Mouse (Mus musculus) mature B cell (primary cell): Measurements from ENCODE around the gene BC107364.
"Not testable (repeated sequence)": the region's sequence is repeated elsewhere in the genome, so short reads cannot be mapped to it uniquely, and the experiment has no call there.

Experiments used
- in situ Hi-C: fragments of 300-500 bp; cut with MboI; formaldehyde crosslinking; loops from 2 replicates; pipeline ENCODE4 v1.14.3; 2019

BC107364 gene

GRCm38 (mm10) chr3:96486064-96486827 is 34.1 kb upstream of the BC107364 start:
- in situ Hi-C loops = not testable (repeated sequence)

- in situ Hi-C loops = no loop called here
These were observed 33.3 kb upstream of the BC107364 start for GRCm38 (mm10) chr3:96485361-96485760.

- in situ Hi-C loops = no loop called here
These were observed 32.8 kb upstream of the BC107364 start for GRCm38 (mm10) chr3:96484921-96485320.

- in situ Hi-C loops = no loop called here
These were observed 31.8 kb upstream of the BC107364 start for GRCm38 (mm10) chr3:96483946-96484345.

- in situ Hi-C loops = not testable (repeated sequence)
These were observed 30.9 kb upstream of the BC107364 start for GRCm38 (mm10) chr3:96483044-96483443.

- in situ Hi-C loops = no loop called here
These were observed 30.3 kb upstream of the BC107364 start for GRCm38 (mm10) chr3:96482451-96482850.

- in situ Hi-C loops = no loop called here
These were observed 29.8 kb upstream of the BC107364 start for GRCm38 (mm10) chr3:96481856-96482255.

GRCm38 (mm10) chr3:96480684-96481270 is 28.7 kb upstream of the BC107364 start:
- in situ Hi-C loops = no loop called here

- in situ Hi-C loops = no loop called here
These were observed 27.1 kb upstream of the BC107364 start for GRCm38 (mm10) chr3:96479249-96479648.

- in situ Hi-C loops = no loop called here
These were observed 25.5 kb upstream of the BC107364 start for GRCm38 (mm10) chr3:96477558-96477957.

GRCm38 (mm10) chr3:96477084-96477483 is 25.0 kb upstream of the BC107364 start:
- in situ Hi-C loops = no loop called here

GRCm38 (mm10) chr3:96474909-96475655 is 23.0 kb upstream of the BC107364 start:
- in situ Hi-C loops = no loop called here

- in situ Hi-C loops = not testable (repeated sequence)
These were observed 21.4 kb upstream of the BC107364 start for GRCm38 (mm10) chr3:96473556-96473955.

- in situ Hi-C loops = no loop called here
These were observed 20.0 kb upstream of the BC107364 start for GRCm38 (mm10) chr3:96472066-96472465.

GRCm38 (mm10) chr3:96469626-96470025 is 17.5 kb upstream of the BC107364 start:
- in situ Hi-C loops = no loop called here

- in situ Hi-C loops = not testable (repeated sequence)
These were observed 16.2 kb upstream of the BC107364 start for GRCm38 (mm10) chr3:96468335-96468734.

GRCm38 (mm10) chr3:96467641-96468040 is 15.5 kb upstream of the BC107364 start:
- in situ Hi-C loops = no loop called here

- in situ Hi-C loops = no loop called here
These were observed 11.8 kb upstream of the BC107364 start for GRCm38 (mm10) chr3:96463891-96464290.

- in situ Hi-C loops = not testable (repeated sequence)
These were observed 8.4 kb upstream of the BC107364 start for GRCm38 (mm10) chr3:96460568-96460870.

- in situ Hi-C loops = not testable (repeated sequence)
These were observed 7.9 kb upstream of the BC107364 start for GRCm38 (mm10) chr3:96459757-96460567.

- in situ Hi-C loops = not testable (repeated sequence)
These were observed 6.9 kb upstream of the BC107364 start for GRCm38 (mm10) chr3:96458886-96459439.

- in situ Hi-C loops = not testable (repeated sequence)
These were observed 5.9 kb upstream of the BC107364 start for GRCm38 (mm10) chr3:96458008-96458407.
